Mouse (Mus musculus): ENCODE results near the gene Cntnap2. TPM values are rescaled to one million over a fixed set of nuclear protein-coding genes. Genes with fewer than 3 reads are reported as not detected.

The Cntnap2 gene
- polyA plus RNA-seq, 1 experiment from 2014 or later: 0.75 TPM

GRCm38 (mm10) chr6:46733794-46734193, 1674.6 kb downstream of the Cntnap2 start:
- no peak overlapping the region for H3K4me2 ChIP-seq (ENCODE audit: low read depth, severe bottlenecking)
- no peak for ATAC-seq (ENCODE audit: insufficient number of reproducible peaks, low FRiP score, low TSS enrichment, low read depth)
- no peaks in the 10 kb centered on the region for H3K27me3 ChIP-seq (ENCODE audit: control insufficient read depth, insufficient read depth, low read length)
- H3K9ac ChIP-seq (ENCODE audit: low read length): no peak overlapping the region
- no peaks in the 10 kb centered on the region for H3K4me1 ChIP-seq (ENCODE audit: control insufficient read depth, insufficient read depth, low read length)
- H3K27ac ChIP-seq (replicated peaks; ENCODE audit: low read depth, low read length): no peak overlapping the region
- no peaks in the 10 kb centered on the region for H3K9me3 ChIP-seq (ENCODE audit: control insufficient read depth, low read length)
- H3K36me3 ChIP-seq (ENCODE audit: control insufficient read depth, insufficient read depth, low read length): no peaks in the 10 kb centered on the region
- no peak overlapping the region for H3K4me3 ChIP-seq (ENCODE audit: low read depth, low read length)
- no peak for DNase-seq (ENCODE audit: low spot score)

GRCm38 (mm10) chr6:46748448-46748847, 1689.3 kb downstream of the Cntnap2 start:
- no peak for ATAC-seq (ENCODE audit: insufficient number of reproducible peaks, low FRiP score, low TSS enrichment, low read depth)
- no peak for DNase-seq (ENCODE audit: low spot score)
- H3K27ac ChIP-seq (replicated peaks; ENCODE audit: low read depth, low read length): no peak overlapping the region
- H3K4me1 ChIP-seq (ENCODE audit: control insufficient read depth, insufficient read depth, low read length): no peaks in the 10 kb centered on the region
- no peak overlapping the region for H3K4me3 ChIP-seq (ENCODE audit: low read depth, low read length)
- H3K9me3 ChIP-seq (ENCODE audit: control insufficient read depth, low read length): no peaks in the 10 kb centered on the region
- no peak overlapping the region for H3K4me2 ChIP-seq (ENCODE audit: low read depth, severe bottlenecking)
- H3K9ac ChIP-seq (ENCODE audit: low read length): no peak overlapping the region
- no peaks in the 10 kb centered on the region for H3K27me3 ChIP-seq (ENCODE audit: control insufficient read depth, insufficient read depth, low read length)
- H3K36me3 ChIP-seq (ENCODE audit: control insufficient read depth, insufficient read depth, low read length): no peaks in the 10 kb centered on the region

GRCm38 (mm10) chr6:46763481-46763880, 1704.3 kb downstream of the Cntnap2 start:
- Histone ChIP-seq H3K27me3 (ENCODE audit: control insufficient read depth, insufficient read depth, low read length) (no peaks in the 10 kb centered on the region), H3K4me1 (ENCODE audit: control insufficient read depth, insufficient read depth, low read length) (no peaks in the 10 kb centered on the region), H3K36me3 (ENCODE audit: control insufficient read depth, insufficient read depth, low read length) (no peaks in the 10 kb centered on the region), H3K27ac (replicated peaks; ENCODE audit: low read depth, low read length) (no peak overlapping the region), H3K9ac (ENCODE audit: low read length) (no peak overlapping the region), H3K4me3 (ENCODE audit: low read depth, low read length) (no peak overlapping the region), H3K4me2 (ENCODE audit: low read depth, severe bottlenecking) (no peak overlapping the region), H3K9me3 (ENCODE audit: control insufficient read depth, low read length) (no peaks in the 10 kb centered on the region)
- WGBS: 94% methylated on average over 3 of the region's 3 CpGs
- no peak for ATAC-seq (ENCODE audit: insufficient number of reproducible peaks, low FRiP score, low TSS enrichment, low read depth)
- DNase-seq (ENCODE audit: low spot score): no peak

GRCm38 (mm10) chr6:46774529-46774928, 1715.4 kb downstream of the Cntnap2 start:
- Histone ChIP-seq H3K9ac (ENCODE audit: low read length) (no peak overlapping the region), H3K36me3 (ENCODE audit: control insufficient read depth, insufficient read depth, low read length) (no peaks in the 10 kb centered on the region), H3K27ac (replicated peaks; ENCODE audit: low read depth, low read length) (no peak overlapping the region), H3K4me1 (ENCODE audit: control insufficient read depth, insufficient read depth, low read length) (no peaks in the 10 kb centered on the region), H3K9me3 (ENCODE audit: control insufficient read depth, low read length) (no peaks in the 10 kb centered on the region), H3K27me3 (ENCODE audit: control insufficient read depth, insufficient read depth, low read length) (no peaks in the 10 kb centered on the region), H3K4me3 (ENCODE audit: low read depth, low read length) (no peak overlapping the region), H3K4me2 (ENCODE audit: low read depth, severe bottlenecking) (no peak overlapping the region)
- ATAC-seq (ENCODE audit: insufficient number of reproducible peaks, low FRiP score, low TSS enrichment, low read depth) (no peak), DNase-seq (ENCODE audit: low spot score) (no peak)

GRCm38 (mm10) chr6:46802264-46803110, 1743.3 kb downstream of the Cntnap2 start:
- no peak overlapping the region for H3K27ac ChIP-seq (replicated peaks; ENCODE audit: low read depth, low read length)
- H3K9me3 ChIP-seq (ENCODE audit: control insufficient read depth, low read length): no peaks in the 10 kb centered on the region
- DNase-seq (ENCODE audit: low spot score): no peak
- H3K4me3 ChIP-seq (ENCODE audit: low read depth, low read length): no peak overlapping the region
- H3K4me2 ChIP-seq (ENCODE audit: low read depth, severe bottlenecking): no peak overlapping the region
- no peaks in the 10 kb centered on the region for H3K27me3 ChIP-seq (ENCODE audit: control insufficient read depth, insufficient read depth, low read length)
- WGBS: 78% methylated on average over 4 of the region's 4 CpGs
- no peaks in the 10 kb centered on the region for H3K36me3 ChIP-seq (ENCODE audit: control insufficient read depth, insufficient read depth, low read length)
- no peak for ATAC-seq (ENCODE audit: insufficient number of reproducible peaks, low FRiP score, low TSS enrichment, low read depth)
- H3K4me1 ChIP-seq (ENCODE audit: control insufficient read depth, insufficient read depth, low read length): no peaks in the 10 kb centered on the region
- no peak overlapping the region for H3K9ac ChIP-seq (ENCODE audit: low read length)

GRCm38 (mm10) chr6:46856635-46857034, 1797.5 kb downstream of the Cntnap2 start:
- no peaks in the 10 kb centered on the region for H3K9me3 ChIP-seq (ENCODE audit: control insufficient read depth, low read length)
- H3K4me3 ChIP-seq (ENCODE audit: low read depth, low read length): no peak overlapping the region
- ATAC-seq (ENCODE audit: insufficient number of reproducible peaks, low FRiP score, low TSS enrichment, low read depth): no peak
- WGBS: 71% methylated on average over 3 of the region's 3 CpGs
- no peaks in the 10 kb centered on the region for H3K4me1 ChIP-seq (ENCODE audit: control insufficient read depth, insufficient read depth, low read length)
- H3K27ac ChIP-seq (replicated peaks; ENCODE audit: low read depth, low read length): no peak overlapping the region
- H3K4me2 ChIP-seq (ENCODE audit: low read depth, severe bottlenecking): no peak overlapping the region
- no peaks in the 10 kb centered on the region for H3K27me3 ChIP-seq (ENCODE audit: control insufficient read depth, insufficient read depth, low read length)
- no peaks in the 10 kb centered on the region for H3K36me3 ChIP-seq (ENCODE audit: control insufficient read depth, insufficient read depth, low read length)
- no peak overlapping the region for H3K9ac ChIP-seq (ENCODE audit: low read length)
- DNase-seq (ENCODE audit: low spot score): no peak

GRCm38 (mm10) chr6:46861076-46861475, 1801.9 kb downstream of the Cntnap2 start:
- no peak for DNase-seq (ENCODE audit: low spot score)
- WGBS: 38% methylated on average over 5 of the region's 5 CpGs
- no peak overlapping the region for H3K4me3 ChIP-seq (ENCODE audit: low read depth, low read length)
- no peaks in the 10 kb centered on the region for H3K27me3 ChIP-seq (ENCODE audit: control insufficient read depth, insufficient read depth, low read length)
- H3K36me3 ChIP-seq (ENCODE audit: control insufficient read depth, insufficient read depth, low read length): no peaks in the 10 kb centered on the region
- no peak overlapping the region for H3K9ac ChIP-seq (ENCODE audit: low read length)
- no peak overlapping the region for H3K4me2 ChIP-seq (ENCODE audit: low read depth, severe bottlenecking)
- H3K9me3 ChIP-seq (ENCODE audit: control insufficient read depth, low read length): no peaks in the 10 kb centered on the region
- ATAC-seq (ENCODE audit: insufficient number of reproducible peaks, low FRiP score, low TSS enrichment, low read depth): no peak
- no peak overlapping the region for H3K27ac ChIP-seq (replicated peaks; ENCODE audit: low read depth, low read length)
- no peaks in the 10 kb centered on the region for H3K4me1 ChIP-seq (ENCODE audit: control insufficient read depth, insufficient read depth, low read length)

GRCm38 (mm10) chr6:46866317-46866716, 1807.2 kb downstream of the Cntnap2 start:
- no peak overlapping the region for H3K9ac ChIP-seq (ENCODE audit: low read length)
- no peak overlapping the region for H3K4me3 ChIP-seq (ENCODE audit: low read depth, low read length)
- ATAC-seq (ENCODE audit: insufficient number of reproducible peaks, low FRiP score, low TSS enrichment, low read depth) (no peak), DNase-seq (ENCODE audit: low spot score) (no peak)
- no peaks in the 10 kb centered on the region for H3K4me1 ChIP-seq (ENCODE audit: control insufficient read depth, insufficient read depth, low read length)
- no peaks in the 10 kb centered on the region for H3K36me3 ChIP-seq (ENCODE audit: control insufficient read depth, insufficient read depth, low read length)
- H3K9me3 ChIP-seq (ENCODE audit: control insufficient read depth, low read length): no peaks in the 10 kb centered on the region
- no peaks in the 10 kb centered on the region for H3K27me3 ChIP-seq (ENCODE audit: control insufficient read depth, insufficient read depth, low read length)
- H3K27ac ChIP-seq (replicated peaks; ENCODE audit: low read depth, low read length): no peak overlapping the region
- no peak overlapping the region for H3K4me2 ChIP-seq (ENCODE audit: low read depth, severe bottlenecking)

- no peak for ATAC-seq (ENCODE audit: insufficient number of reproducible peaks, low FRiP score, low TSS enrichment, low read depth)
- H3K27ac ChIP-seq (replicated peaks; ENCODE audit: low read depth, low read length): no peak overlapping the region
Measured at GRCm38 (mm10) chr6:46886230-46886629, 1827.1 kb downstream of the Cntnap2 start.

More at GRCm38 (mm10) chr6:46886230-46886629, 1827.1 kb downstream of the Cntnap2 start:
- no peak for DNase-seq (ENCODE audit: low spot score)
- 77% methylated on average over 2 of the region's 2 CpGs for WGBS
- Histone ChIP-seq H3K4me2 (ENCODE audit: low read depth, severe bottlenecking) (no peak overlapping the region), H3K9ac (ENCODE audit: low read length) (no peak overlapping the region), H3K36me3 (ENCODE audit: control insufficient read depth, insufficient read depth, low read length) (no peaks in the 10 kb centered on the region), H3K27me3 (ENCODE audit: control insufficient read depth, insufficient read depth, low read length) (no peaks in the 10 kb centered on the region), H3K4me3 (ENCODE audit: low read depth, low read length) (no peak overlapping the region), H3K4me1 (ENCODE audit: control insufficient read depth, insufficient read depth, low read length) (no peaks in the 10 kb centered on the region), H3K9me3 (ENCODE audit: control insufficient read depth, low read length) (no peaks in the 10 kb centered on the region)
